Comparison of ENCODE assay signal across 12 mouse cellular contexts in genomic region chr2:49710223-49710622, GRCm38 (mm10).
A peak's percentile ranks its signal among the peaks of the same experiment; 100 is the strongest.
DNase-seq lines count a peak whose midpoint lies in the region; ATAC-seq and TF ChIP-seq lines count a peak whose summit lies in the region.
"Had no signal": no experiment of that assay in that cellular context is flagged by ENCODE, and none has a peak within 500 bp of the region (broad histone marks: within the 10 kb centered on the region; RNA-seq: fewer than 3 reads in every experiment).

No protein-coding gene starts in this region.

- no peaks in the 10 kb centered on the region for H3K36me3 ChIP-seq in heart, postnatal 0 days (replicated peaks; ENCODE audit: control insufficient read depth, insufficient read depth, low read length)
- peaks cover 5% of the 10 kb centered on the region for H3K36me3 ChIP-seq in midbrain, embryonic 16.5 days (ENCODE audit: control insufficient read depth, insufficient read depth, low read length)
- peaks cover 90% of the 10 kb centered on the region for H3K36me3 ChIP-seq in midbrain, embryonic 10.5 days
- H3K36me3 ChIP-seq in midbrain, postnatal 0 days (ENCODE audit: insufficient read depth, low read length) = peaks cover 31% of the 10 kb centered on the region
- H3K36me3 ChIP-seq: stomach, embryonic 15.5 days had no signal

- DNase-seq in heart, postnatal 0 days (ENCODE audit: low spot score) = no peak
- DNase-seq in heart, adult 11 months = no peak
- no peak for DNase-seq in midbrain, embryonic 10.5 days (ENCODE audit: low spot score)
- peak; percentile 33 for DNase-seq in MN1 (ENCODE audit: low spot score)
- DNase-seq in midbrain, postnatal 0 days (ENCODE audit: low spot score) = no peak
- no peak for DNase-seq in urinary bladder, adult 2 months (ENCODE audit: low spot score)
- no peak for DNase-seq in right cerebral cortex, adult 2 months (ENCODE audit: low spot score in 2 of 2)
- DNase-seq: adrenal gland, adult 2 months; lung, postnatal 10 days had no signal

- no peak for ATAC-seq in heart, postnatal 0 days (ENCODE audit: insufficient read depth, low read depth)
- ATAC-seq in midbrain, embryonic 16.5 days = peak; percentile 39; the same call in 1 of the 2 replicates
- no peak for ATAC-seq in midbrain, postnatal 0 days (ENCODE audit: low FRiP score)

- no peak for TF ChIP-seq EP300 in heart, postnatal 0 days (IDR thresholded peaks at IDR 0.05; ENCODE audit: low read depth)

- TF ChIP-seq CTCF in heart, postnatal 0 days (IDR thresholded peaks at IDR 0.05; ENCODE audit: low read depth) = peak; percentile 46
- TF ChIP-seq CTCF in midbrain, postnatal 0 days (IDR thresholded peaks at IDR 0.05) = peak; percentile 60

- 56% methylated on average over 3 of the region's 3 CpGs for WGBS in heart, postnatal 0 days
- WGBS in midbrain, embryonic 16.5 days = 85% methylated on average over 3 of the region's 3 CpGs
- WGBS in midbrain, embryonic 10.5 days = 85% methylated on average over 3 of the region's 3 CpGs
- 75% methylated on average over 3 of the region's 3 CpGs for WGBS in midbrain, postnatal 0 days

- H3K27me3 ChIP-seq in heart, postnatal 0 days (ENCODE audit: control insufficient read depth, insufficient read depth, low read length) = no peaks in the 10 kb centered on the region
- H3K27me3 ChIP-seq in midbrain, embryonic 16.5 days (ENCODE audit: control insufficient read depth, insufficient read depth, low read depth, low read length) = no peaks in the 10 kb centered on the region
- H3K27me3 ChIP-seq in midbrain, embryonic 10.5 days (ENCODE audit: low read depth, poor library complexity, severe bottlenecking) = no peaks in the 10 kb centered on the region
- no peaks in the 10 kb centered on the region for H3K27me3 ChIP-seq in midbrain, postnatal 0 days (ENCODE audit: insufficient read depth, low read length)
- H3K27me3 ChIP-seq: embryonic facial prominence, embryonic 13.5 days; stomach, embryonic 15.5 days had no signal

- no peak overlapping the region for H3K4me2 ChIP-seq in heart, postnatal 0 days (ENCODE audit: low read depth, low read length)
- H3K4me2 ChIP-seq in midbrain, embryonic 16.5 days (ENCODE audit: low read length) = no peak overlapping the region
- H3K4me2 ChIP-seq in midbrain, postnatal 0 days (ENCODE audit: low read depth, low read length, poor library complexity, severe bottlenecking) = no peak overlapping the region
- H3K4me2 ChIP-seq: embryonic facial prominence, embryonic 13.5 days; stomach, embryonic 15.5 days had no signal

- H3K9ac ChIP-seq in heart, postnatal 0 days (replicated peaks; ENCODE audit: low read depth, low read length) = no peak overlapping the region
- no peak overlapping the region for H3K9ac ChIP-seq in midbrain, embryonic 16.5 days (ENCODE audit: low read depth, low read length)
- H3K9ac ChIP-seq in midbrain, postnatal 0 days (replicated peaks; ENCODE audit: low read length, poor library complexity, severe bottlenecking) = no peak overlapping the region
- H3K9ac ChIP-seq: embryonic facial prominence, embryonic 13.5 days; stomach, embryonic 15.5 days had no signal

- H3K27ac ChIP-seq in heart, postnatal 0 days (ENCODE audit: low read depth) = no peak overlapping the region
- H3K27ac ChIP-seq in midbrain, embryonic 16.5 days (ENCODE audit: low read length) = no peak overlapping the region
- H3K27ac ChIP-seq in midbrain, embryonic 10.5 days (replicated peaks) = no peak overlapping the region
- no peak overlapping the region for H3K27ac ChIP-seq in midbrain, postnatal 0 days (ENCODE audit: low read depth, low read length)
- H3K27ac ChIP-seq: embryonic facial prominence, embryonic 13.5 days; stomach, embryonic 15.5 days had no signal

- H3K4me3 ChIP-seq in heart, postnatal 0 days (ENCODE audit: low read depth, low read length) = no peak overlapping the region
- no peak overlapping the region for H3K4me3 ChIP-seq in midbrain, embryonic 16.5 days (ENCODE audit: low read depth, low read length)
- no peak overlapping the region for H3K4me3 ChIP-seq in midbrain, embryonic 10.5 days
- no peak overlapping the region for H3K4me3 ChIP-seq in midbrain, postnatal 0 days (ENCODE audit: low read depth, low read length)
- H3K4me3 ChIP-seq: embryonic facial prominence, embryonic 13.5 days; stomach, embryonic 15.5 days had no signal

- H3K9me3 ChIP-seq in heart, postnatal 0 days (replicated peaks; ENCODE audit: control insufficient read depth, low read length) = no peaks in the 10 kb centered on the region
- H3K9me3 ChIP-seq in midbrain, embryonic 16.5 days (replicated peaks; ENCODE audit: control insufficient read depth, low read length, poor library complexity, severe bottlenecking) = no peaks in the 10 kb centered on the region
- H3K9me3 ChIP-seq in midbrain, embryonic 10.5 days (replicated peaks) = no peaks in the 10 kb centered on the region
- H3K9me3 ChIP-seq in midbrain, postnatal 0 days (ENCODE audit: low read length) = no peaks in the 10 kb centered on the region
- H3K9me3 ChIP-seq: embryonic facial prominence, embryonic 13.5 days; stomach, embryonic 15.5 days had no signal

- peaks cover 3% of the 10 kb centered on the region; the same call in 1 of the 2 replicates for H3K4me1 ChIP-seq in heart, postnatal 0 days (ENCODE audit: control insufficient read depth, insufficient read depth)
- no peaks in the 10 kb centered on the region for H3K4me1 ChIP-seq in midbrain, embryonic 16.5 days (ENCODE audit: control insufficient read depth, insufficient read depth, low read length)
- H3K4me1 ChIP-seq in midbrain, embryonic 10.5 days = no peaks in the 10 kb centered on the region
- H3K4me1 ChIP-seq in midbrain, postnatal 0 days (ENCODE audit: insufficient read depth, low read length) = no peaks in the 10 kb centered on the region
- H3K4me1 ChIP-seq: stomach, embryonic 15.5 days had no signal
